ENCODE assay signal across 25 mouse cellular contexts in the genomic region with DNA sequence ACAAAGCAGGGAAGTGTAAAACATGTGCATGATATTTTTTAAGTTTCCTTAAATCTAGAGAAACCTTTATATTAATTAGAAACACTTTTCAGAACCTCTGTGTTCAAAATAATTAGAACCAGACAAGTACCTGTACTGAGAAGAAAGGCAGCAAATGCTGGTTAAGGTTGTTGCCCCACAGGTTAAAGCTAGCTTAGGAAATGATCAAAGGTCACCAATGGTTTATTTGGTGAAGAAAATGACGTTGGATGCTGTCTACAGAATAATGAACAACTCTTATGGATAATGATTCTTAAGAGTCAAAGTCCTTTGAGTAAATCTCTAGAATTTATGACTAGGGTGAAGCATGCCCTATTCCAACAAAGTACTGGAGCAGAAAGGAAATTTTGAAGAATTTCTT. TPM values are rescaled to one million over a fixed set of nuclear protein-coding genes. Genes with fewer than 3 reads are reported as not detected.
"Had no signal": no experiment of that assay in that cellular context is flagged by ENCODE, and none has a peak within 500 bp of the region (broad histone marks: within the 10 kb centered on the region; RNA-seq: fewer than 3 reads in every experiment).

No protein-coding gene starts in this region.

- H3K27me3 ChIP-seq: lung, embryonic 15.5 days; megakaryocyte, embryonic 14.5 days; midbrain, embryonic 13.5 days; midbrain, embryonic 15.5 days; neural tube, embryonic 12.5 days; stomach, embryonic 15.5 days had no signal

- H3K4me1 ChIP-seq: lung, embryonic 15.5 days; megakaryocyte, embryonic 14.5 days; midbrain, embryonic 13.5 days; midbrain, embryonic 15.5 days; neural tube, embryonic 12.5 days; stomach, embryonic 15.5 days had no signal

- ATAC-seq: lung, postnatal 0 days; midbrain, embryonic 13.5 days; midbrain, embryonic 15.5 days had no signal

- H3K4me2 ChIP-seq: lung, embryonic 15.5 days; midbrain, embryonic 11.5 days; midbrain, embryonic 13.5 days; midbrain, embryonic 15.5 days; neural tube, embryonic 12.5 days; stomach, embryonic 15.5 days had no signal

- H3K27ac ChIP-seq: lung, embryonic 15.5 days; macrophage; midbrain, embryonic 13.5 days; midbrain, embryonic 15.5 days; neural tube, embryonic 12.5 days; stomach, embryonic 15.5 days; stomach, postnatal 0 days had no signal

- H3K9me3 ChIP-seq: lung, embryonic 15.5 days; midbrain, embryonic 13.5 days; midbrain, embryonic 15.5 days; neural tube, embryonic 12.5 days; stomach, embryonic 15.5 days had no signal

- H3K9ac ChIP-seq: lung, embryonic 15.5 days; midbrain, embryonic 13.5 days; midbrain, embryonic 15.5 days; neural tube, embryonic 12.5 days; stomach, embryonic 15.5 days had no signal

- H3K4me3 ChIP-seq: lung, embryonic 15.5 days; megakaryocyte, embryonic 14.5 days; midbrain, embryonic 13.5 days; midbrain, embryonic 15.5 days; neural tube, embryonic 12.5 days; stomach, embryonic 15.5 days had no signal

- DNase-seq: lung, adult 2 months; lung, postnatal 14 days; lung, postnatal 36 days; right cerebral cortex, postnatal 14 days; thymus, adult 2 months; thymus, postnatal 25 days; thymus, postnatal 4 days had no signal

- H3K36me3 ChIP-seq: lung, embryonic 15.5 days; midbrain, embryonic 13.5 days; midbrain, embryonic 15.5 days; neural tube, embryonic 12.5 days; stomach, embryonic 15.5 days had no signal

RNA-seq across cellular contexts. Expression of gene Gm379, which starts 42.7 kb away (rescaled TPM):
- total RNA-seq: megakaryocyte progenitor cell, adult 5-6 weeks; midbrain, postnatal 0 days; monocyte, adult 5-6 weeks; neutrophil, adult 5-6 weeks had no signal
- polyA plus RNA-seq: lung, adult 2 months; lung, embryonic 15.5 days; macrophage; midbrain, embryonic 11.5 days; midbrain, embryonic 15.5 days; midbrain, postnatal 0 days; neural tube, embryonic 12.5 days; neural tube, embryonic 14.5 days; spleen, adult 2 months; stomach, embryonic 15.5 days; testis, adult 2 months; thymus, adult 2 months; urinary bladder, adult 2 months had no signal
